Mouse (Mus musculus): ENCODE results near the gene Flot2.

The Flot2 gene

DNA sequence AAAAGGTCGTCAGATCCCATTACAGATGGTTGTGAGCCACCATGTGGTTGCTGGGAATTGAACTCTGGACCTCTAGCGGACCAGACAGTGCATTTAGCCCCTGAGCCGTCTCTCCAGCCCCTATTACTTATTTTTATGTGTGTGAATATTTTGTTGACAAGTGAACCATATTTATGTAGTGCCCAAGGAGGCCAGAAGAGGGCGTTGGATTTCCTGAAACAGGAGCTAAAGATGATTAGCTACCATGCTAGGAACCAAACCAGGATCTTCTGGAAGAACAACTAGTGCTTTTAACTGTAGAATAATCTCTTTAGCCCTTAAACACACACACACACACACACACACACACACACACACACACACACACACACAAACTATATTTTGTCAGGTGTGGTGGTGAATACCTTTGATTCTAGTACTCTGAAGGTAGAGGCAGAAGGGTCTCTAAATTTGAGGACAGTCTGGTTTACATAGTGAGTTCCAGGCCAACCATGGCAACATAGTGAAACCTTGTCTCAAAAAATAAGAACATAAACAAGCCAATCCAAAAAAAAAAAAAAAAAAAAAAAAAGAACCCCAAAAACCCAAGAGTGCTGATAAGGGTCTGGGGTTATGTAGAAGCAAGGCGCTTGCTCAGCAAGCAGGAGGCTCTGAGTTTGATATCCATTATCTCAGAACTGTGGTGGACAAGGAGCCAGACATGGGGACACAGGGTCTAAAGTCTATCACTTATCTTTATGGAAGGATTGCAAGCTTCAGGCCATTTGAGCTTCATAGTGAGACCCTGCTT lies 65.4 kb downstream of the Flot2 start:
- DNase-seq (ENCODE audit: low read depth) = peak; percentile 38

DNA sequence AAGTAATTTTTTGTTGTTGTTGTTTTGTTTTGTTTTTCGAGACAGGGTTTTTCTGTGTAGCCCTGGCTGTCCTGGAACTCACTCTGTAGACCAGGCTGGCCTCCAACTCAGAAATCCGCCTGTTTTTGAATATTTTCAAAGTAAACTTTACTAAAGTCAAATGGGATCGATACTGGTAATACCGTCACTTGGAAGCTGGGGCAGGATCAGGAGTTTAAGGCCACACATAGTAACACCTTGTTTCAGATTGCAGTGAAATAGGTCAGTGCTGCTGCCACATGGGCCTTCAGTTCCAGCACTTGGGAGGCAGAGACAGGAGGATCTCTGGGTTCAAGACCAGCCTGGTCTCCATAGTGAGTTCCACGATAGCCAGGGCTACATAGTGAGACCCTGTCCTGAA lies 66.8 kb downstream of the Flot2 start:
- no peak for DNase-seq (ENCODE audit: low read depth)

All from NIH3T3 (cell line).